Mouse (Mus musculus) embryonic facial prominence, embryonic 11.5 days (tissue): ENCODE measurements around the gene Gm10192. TPM values are rescaled to one million over a fixed set of nuclear protein-coding genes. Genes with fewer than 3 reads are reported as not detected.

Experiments used
- ATAC-seq: fragments of 200-750 bp; cut with Nextera tagmentation; replicated peaks from 2 replicates; pipeline ENCODE4 v1.8.0; 2017; ENCODE audit warnings: low read depth; ENCODE audit not compliant: insufficient number of reproducible peaks, low FRiP score, low TSS enrichment
- DNase-seq: peaks from one replicate; pipeline ENCODE4 v3.0.0-alpha.2; 2015; ENCODE audit warnings: low spot score
- H3K27ac ChIP-seq: fragments of 300-500 bp; sonication (generic); replicated peaks from 2 replicates; pipeline ENCODE4 v1.5.1; 2014; ENCODE audit warnings: mild to moderate bottlenecking, low read depth, low read length, control low read depth
- H3K27me3 ChIP-seq: fragments of 300-500 bp; sonication (generic); 2 replicates; pipeline ENCODE4 v1.6.1; 2014; ENCODE audit warnings: mild to moderate bottlenecking, low read length, moderate library complexity, mixed read lengths; ENCODE audit not compliant: control insufficient read depth, insufficient read depth
- H3K36me3 ChIP-seq: fragments of 300-500 bp; sonication (generic); replicated peaks from 2 replicates; pipeline ENCODE4 v1.6.1; 2014; ENCODE audit warnings: low read depth, mild to moderate bottlenecking, low read length, moderate library complexity, mixed read lengths; ENCODE audit not compliant: control insufficient read depth, insufficient read depth
- H3K4me1 ChIP-seq: fragments of 300-500 bp; sonication (generic); 2 replicates; pipeline ENCODE4 v1.6.1; 2014; ENCODE audit warnings: low read length, mixed read lengths; ENCODE audit not compliant: control insufficient read depth, insufficient read depth
- H3K4me2 ChIP-seq: fragments of 300-500 bp; sonication (generic); 2 replicates; pipeline ENCODE4 v1.6.1; 2014; ENCODE audit warnings: low read depth, mild to moderate bottlenecking, control low read depth, low read length, moderate library complexity
- H3K4me3 ChIP-seq: fragments of 300-500 bp; sonication (generic); 2 replicates; pipeline ENCODE4 v1.5.1; 2014; ENCODE audit warnings: low read depth, low read length, control low read depth
- H3K9ac ChIP-seq: fragments of 300-500 bp; sonication (generic); replicated peaks from 2 replicates; pipeline ENCODE4 v1.6.1; 2014; ENCODE audit warnings: mild to moderate bottlenecking, control low read depth, low read length
- H3K9me3 ChIP-seq: fragments of 300-500 bp; sonication (generic); replicated peaks from 2 replicates; pipeline ENCODE4 v1.6.1; 2016; ENCODE audit warnings: mild to moderate bottlenecking, low read length, inconsistent platforms, mixed read lengths; ENCODE audit not compliant: control insufficient read depth
- WGBS: fragments of 180-500 bp; shearing (Covaris S2); extraction: QIAGEN DNeasy Blood & Tissue Kit; methylation state at CpG from one replicate; pipeline ENCODE4 v1.1.7; 2014; 5-methylcytosine and 5-hydroxymethylcytosine counted together
- polyA plus RNA-seq: library from polyadenylated mRNA; unstranded; fragments of >200 nt; fragmentation: Nextera tagmentation; extraction: Ambion mirVana; gene quantifications from 2 replicates; pipeline ENCODE4 v1.2.1, GENCODE M21; 2014

Gm10192 gene
- polyA plus RNA-seq, 1 experiment from 2014 or later = not detected

DNA sequence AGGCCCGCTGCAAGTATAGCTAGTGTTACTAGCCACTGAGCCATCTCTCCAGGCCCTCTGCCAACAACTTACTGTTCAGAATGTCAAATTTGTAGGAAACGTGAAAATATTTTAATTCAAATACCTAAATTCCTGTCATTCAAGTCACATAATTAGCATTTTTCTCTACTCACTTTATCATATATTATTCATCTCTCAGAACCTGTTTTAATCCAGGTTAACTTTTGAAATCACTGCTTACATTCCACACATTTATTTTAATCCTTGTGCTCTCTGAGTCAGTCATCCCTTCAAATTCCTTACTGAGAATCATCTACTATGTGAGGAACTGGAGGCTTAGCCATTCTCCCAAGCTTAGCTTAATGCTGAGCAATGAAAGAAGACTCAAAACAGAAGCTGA is 2.6 kb downstream of the Gm10192 start:
- Histone ChIP-seq H3K36me3 (no peaks in the 10 kb centered on the region), H3K4me3 (no peak overlapping the region), H3K27me3 (no peaks in the 10 kb centered on the region), H3K9ac (no peak overlapping the region), H3K27ac (no peak overlapping the region), H3K4me2 (no peak overlapping the region), H3K9me3 (no peaks in the 10 kb centered on the region), H3K4me1 (no peaks in the 10 kb centered on the region)
- ATAC-seq (no peak), DNase-seq (no peak)
- WGBS = 83% methylated on average over 2 of the region's 2 CpGs

DNA sequence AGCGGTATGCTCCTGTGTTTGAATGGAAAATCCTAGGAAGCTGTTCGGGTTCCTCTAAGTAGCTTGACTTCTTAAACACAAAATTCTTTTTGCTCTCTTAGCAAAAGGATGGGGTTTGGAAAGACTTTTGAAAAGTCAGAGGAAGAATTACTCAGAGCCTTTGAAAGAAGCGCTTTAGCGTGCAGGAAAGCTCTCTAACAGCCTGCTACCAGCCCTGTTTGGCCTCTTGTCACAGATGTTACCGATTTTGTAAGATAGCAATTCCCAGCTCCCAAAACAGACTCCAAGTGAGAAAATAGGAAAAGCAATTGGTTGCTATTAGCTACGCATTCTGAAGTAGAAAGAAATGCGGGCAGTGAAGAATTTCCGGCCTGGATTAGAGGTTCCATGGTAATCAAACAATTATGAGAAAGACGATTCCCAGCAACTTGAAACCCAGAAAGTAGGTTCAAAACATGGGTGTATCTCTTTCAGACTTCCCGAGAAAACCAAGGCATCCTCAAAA is 26.1 kb downstream of the Gm10192 start:
- Histone ChIP-seq H3K27me3 (no peaks in the 10 kb centered on the region), H3K9me3 (no peaks in the 10 kb centered on the region), H3K4me3 (no peak overlapping the region), H3K27ac (no peak overlapping the region), H3K9ac (no peak overlapping the region), H3K4me2 (no peak overlapping the region; the same call in 1 of the 2 replicates), H3K4me1 (no peaks in the 10 kb centered on the region), H3K36me3 (no peaks in the 10 kb centered on the region)
- DNase-seq (peak; percentile 72), ATAC-seq (no peak)
- WGBS = 26% methylated on average over 10 of the region's 10 CpGs

- H3K4me3 ChIP-seq = no peak overlapping the region
- WGBS = 42% methylated on average over 3 of the region's 3 CpGs
- no peak overlapping the region for H3K27ac ChIP-seq
- ATAC-seq (no peak), DNase-seq (no peak)
- H3K9me3 ChIP-seq = no peaks in the 10 kb centered on the region
- no peaks in the 10 kb centered on the region for H3K4me1 ChIP-seq
- no peak overlapping the region for H3K9ac ChIP-seq
- no peaks in the 10 kb centered on the region for H3K27me3 ChIP-seq
- no peaks in the 10 kb centered on the region for H3K36me3 ChIP-seq
- no peak overlapping the region for H3K4me2 ChIP-seq
Measured at GRCm38 (mm10) chr4:97156084-97156483, 26.9 kb downstream of the Gm10192 start.

DNA sequence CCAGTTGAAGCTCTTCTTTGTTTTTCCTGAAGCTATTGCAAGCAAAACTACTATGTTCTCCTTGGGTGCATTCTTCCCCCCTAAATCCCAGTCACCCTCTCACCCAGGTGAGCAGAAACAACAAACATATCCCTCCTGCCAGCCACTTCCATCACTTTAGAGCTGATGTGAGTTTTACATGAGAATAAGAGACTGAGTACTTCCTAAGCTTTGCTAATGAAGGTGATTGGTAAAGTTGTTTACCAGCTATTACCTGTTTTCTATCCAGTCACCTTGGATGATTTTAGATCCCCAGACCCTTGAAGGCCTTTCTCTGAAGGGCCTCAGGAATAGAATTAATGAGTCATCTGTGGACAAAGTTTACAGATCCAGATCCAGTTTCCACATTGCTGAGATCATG is 29.4 kb downstream of the Gm10192 start:
- Histone ChIP-seq H3K27me3 (no peaks in the 10 kb centered on the region), H3K9ac (no peak overlapping the region), H3K27ac (no peak overlapping the region), H3K9me3 (no peaks in the 10 kb centered on the region), H3K36me3 (no peaks in the 10 kb centered on the region), H3K4me3 (no peak overlapping the region), H3K4me1 (no peaks in the 10 kb centered on the region), H3K4me2 (no peak overlapping the region)
- no peak for ATAC-seq
- no peak for DNase-seq

DNA sequence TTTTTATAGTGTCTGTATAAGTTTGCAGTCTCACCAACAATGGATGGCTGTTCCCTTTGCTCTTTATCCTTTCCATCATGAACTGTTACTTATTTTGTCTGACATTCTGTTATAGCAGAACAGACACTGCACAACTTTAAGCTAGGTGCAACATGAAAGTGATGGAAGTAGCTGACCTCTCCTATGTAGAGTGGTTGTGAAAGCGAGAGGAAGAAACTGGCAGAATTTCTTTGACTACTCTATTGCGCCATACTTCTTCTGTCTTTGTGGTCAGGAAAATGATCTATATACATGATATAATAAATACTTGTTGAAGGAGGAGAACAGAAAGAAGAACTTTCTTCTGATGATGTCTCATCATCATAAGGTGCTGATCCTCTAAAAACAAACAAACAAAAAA is 40.5 kb downstream of the Gm10192 start:
- Histone ChIP-seq H3K27ac (no peak overlapping the region), H3K36me3 (no peaks in the 10 kb centered on the region), H3K9me3 (no peaks in the 10 kb centered on the region), H3K27me3 (no peaks in the 10 kb centered on the region), H3K4me1 (no peaks in the 10 kb centered on the region), H3K9ac (no peak overlapping the region), H3K4me3 (no peak overlapping the region), H3K4me2 (no peak overlapping the region)
- DNase-seq (no peak), ATAC-seq (no peak)
- 96% methylated on average over 2 of the region's 2 CpGs for WGBS
